Mouse (Mus musculus) naive thymus-derived CD4-positive, alpha-beta T cell, adult 2 months (primary cell): ENCODE measurements at regions not wholly inside any gene's neighbourhood (a gene's known extent, or its start where the extent isn't known, plus 50 kb on each side); places are given as distances from the start of the nearest gene placed in this dataset.
"Not testable (repeated sequence)": the region's sequence is repeated elsewhere in the genome, so short reads cannot be mapped to it uniquely, and the experiment has no call there.

Experiments used
- DNase-seq: peaks from one replicate; pipeline ENCODE4 v3.0.0-alpha.2; 2011; ENCODE audit warnings: low read depth

DNA sequence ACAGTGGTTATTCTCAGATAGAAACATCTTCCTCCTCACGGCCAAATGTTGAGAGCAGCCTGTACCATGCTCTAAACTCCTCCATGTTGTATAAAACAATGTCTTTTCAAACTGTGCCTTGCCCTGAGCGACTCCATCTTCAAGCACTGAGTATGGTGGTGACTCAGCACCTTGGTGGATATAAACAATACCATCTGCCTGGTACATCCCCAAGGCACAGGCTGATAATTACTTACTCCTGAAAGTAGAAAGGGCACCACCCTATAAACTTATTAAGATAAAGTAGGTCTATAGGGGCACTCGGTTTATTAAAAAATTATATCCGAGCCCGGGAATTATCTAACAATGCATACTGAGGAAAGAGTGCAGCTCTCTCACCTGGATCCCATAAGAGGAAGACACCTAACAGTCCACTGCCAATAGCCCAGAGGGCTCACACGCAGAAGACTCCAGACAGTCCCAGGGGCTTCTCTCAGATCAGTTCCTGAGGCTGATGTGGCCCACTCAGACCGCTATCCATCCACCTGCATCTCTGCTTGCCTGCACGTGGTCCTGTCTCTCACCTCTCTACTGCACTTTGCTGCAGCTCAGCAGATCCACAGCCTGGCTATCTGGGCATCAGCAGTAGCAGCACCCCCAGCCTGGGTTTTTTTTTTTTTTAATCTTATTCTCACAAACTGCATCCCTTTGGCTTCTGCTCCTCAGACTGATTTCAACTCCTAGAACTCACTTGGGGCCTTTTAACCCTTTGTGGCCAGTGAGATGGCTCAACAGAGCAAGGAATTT lies 109.7 kb upstream of the Dlg1 start:
- DNase-seq = no peak

DNA sequence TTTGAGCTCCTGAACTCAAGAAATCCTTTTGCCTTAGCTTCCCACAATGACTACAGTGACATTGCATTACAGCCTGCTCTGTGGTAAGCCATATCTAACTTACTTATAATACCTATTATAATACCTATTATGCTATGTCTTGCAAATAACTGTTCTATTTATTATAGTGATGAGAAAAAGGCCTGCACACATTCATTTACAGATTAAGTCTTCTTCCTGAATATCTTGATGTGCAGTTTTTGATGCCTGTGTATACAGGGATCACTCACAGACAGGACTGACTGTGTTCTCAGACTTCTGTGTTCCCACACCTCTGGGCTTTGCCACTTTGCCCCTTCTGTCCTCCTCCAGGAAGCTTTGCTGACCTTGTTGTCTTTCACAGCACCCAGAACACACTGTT lies 102.8 kb upstream of the Dlg1 start:
- DNase-seq = no peak

DNA sequence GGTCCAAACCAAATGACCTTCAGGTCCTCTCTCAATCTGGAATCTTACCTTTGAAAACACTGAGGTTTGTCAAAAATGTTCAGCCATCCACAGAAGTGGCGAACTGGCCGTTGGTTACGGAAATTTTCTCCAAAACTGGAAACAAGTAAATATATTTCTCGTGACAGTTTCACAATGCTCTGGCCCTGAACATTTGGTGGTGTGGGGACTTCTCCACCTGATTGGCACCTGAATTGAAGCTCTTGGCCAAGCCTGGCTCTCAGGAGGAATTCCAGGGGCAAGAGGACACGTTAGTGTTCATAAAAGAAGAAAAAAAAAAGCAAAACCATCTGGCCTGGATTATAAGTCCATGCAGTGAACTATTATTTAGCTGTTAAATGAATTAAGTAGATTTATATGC lies 98.3 kb upstream of the Dlg1 start:
- no peak for DNase-seq

DNA sequence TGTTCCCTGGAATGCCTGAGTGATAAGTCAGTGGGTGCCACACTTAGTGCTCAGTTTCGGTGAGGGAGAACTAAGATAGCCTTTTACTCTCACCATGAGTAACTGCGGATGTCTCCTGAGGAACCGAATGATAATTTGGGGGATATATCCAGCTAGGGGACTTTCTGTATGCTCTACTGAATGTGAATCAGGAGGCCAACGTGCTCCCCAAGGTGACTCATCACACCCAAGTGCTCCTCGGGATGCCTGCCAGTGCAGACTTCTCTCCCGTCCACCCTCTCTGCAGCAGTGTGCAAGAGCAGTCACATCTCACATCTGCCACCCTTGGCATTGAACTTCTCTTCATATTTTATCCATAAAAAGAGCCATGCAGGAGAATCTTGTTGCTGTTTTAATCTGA lies 94.9 kb upstream of the Dlg1 start:
- DNase-seq = no peak

DNA sequence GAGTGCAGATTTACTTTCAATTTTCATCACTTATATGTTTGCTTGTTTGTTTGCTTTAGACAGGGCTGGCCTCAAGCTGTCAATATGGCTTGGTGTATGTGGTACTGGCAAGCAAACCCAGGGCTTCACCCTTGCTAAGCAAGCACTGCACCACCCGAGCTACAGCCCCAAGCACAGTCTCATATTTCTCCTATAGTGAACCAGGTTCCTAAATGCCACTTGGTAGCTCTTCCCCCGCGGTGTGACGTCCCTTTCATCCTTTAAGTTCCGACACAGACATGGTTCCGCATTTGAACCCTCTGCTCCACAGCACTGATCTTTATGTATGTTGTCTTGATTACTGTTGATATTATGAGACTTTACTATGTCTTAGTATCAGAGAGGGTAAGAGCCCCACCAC lies 93.4 kb upstream of the Dlg1 start:
- no peak for DNase-seq

DNA sequence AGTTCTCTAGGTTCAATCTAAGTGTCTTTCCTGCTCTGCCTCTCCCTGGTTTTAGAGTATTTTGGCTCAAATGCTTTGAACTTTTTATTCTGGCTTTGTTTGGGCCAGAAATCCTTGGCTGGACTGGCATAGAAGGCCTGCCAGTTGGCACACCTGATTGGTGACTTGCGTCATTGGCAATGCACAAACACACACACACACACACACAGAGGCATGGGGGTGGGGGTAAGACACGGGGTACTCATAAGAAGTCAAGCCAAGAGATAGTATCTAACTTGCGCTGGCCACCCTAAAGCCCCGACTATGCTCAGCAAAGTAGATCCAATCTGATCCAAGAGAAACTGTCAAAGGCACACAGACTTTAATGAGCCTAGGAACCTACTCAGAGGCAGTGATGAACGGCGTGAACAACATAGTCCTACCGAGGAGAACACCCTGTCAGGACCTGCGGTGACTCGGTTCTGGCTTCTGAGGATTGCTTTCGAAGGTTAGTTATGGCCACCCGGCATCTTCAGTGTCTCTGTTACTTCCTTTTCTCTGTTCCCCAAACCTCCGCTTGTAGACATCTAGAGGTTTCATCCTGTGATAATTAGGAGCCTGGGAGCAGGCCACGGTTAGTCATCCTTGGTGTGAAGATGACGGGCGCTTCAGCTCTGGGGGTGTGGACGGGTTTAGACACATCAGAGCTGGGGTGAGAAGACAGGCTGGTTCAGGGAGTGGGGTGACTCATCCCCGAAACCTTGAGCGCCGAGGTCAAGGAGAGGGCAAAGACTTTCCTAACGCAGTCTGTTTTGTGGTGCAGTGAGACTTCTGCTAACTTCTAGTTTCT lies 92.7 kb upstream of the Dlg1 start:
- DNase-seq = no peak

DNA sequence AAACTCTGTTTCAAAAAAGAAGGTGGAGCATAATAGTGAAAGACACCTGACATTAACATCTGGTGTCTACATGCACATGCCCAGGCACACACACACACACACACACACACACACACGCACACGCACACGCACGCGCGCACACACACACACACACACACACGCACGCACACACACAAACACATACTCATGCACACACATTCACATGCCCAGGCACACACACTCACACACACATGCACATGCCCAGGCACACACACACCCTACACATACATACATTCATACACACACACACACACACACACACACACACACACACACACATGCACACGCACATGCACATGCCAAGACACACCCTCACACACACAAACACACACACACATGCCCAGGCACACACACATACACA lies 89.4 kb upstream of the Dlg1 start:
- not testable (repeated sequence) for DNase-seq

DNA sequence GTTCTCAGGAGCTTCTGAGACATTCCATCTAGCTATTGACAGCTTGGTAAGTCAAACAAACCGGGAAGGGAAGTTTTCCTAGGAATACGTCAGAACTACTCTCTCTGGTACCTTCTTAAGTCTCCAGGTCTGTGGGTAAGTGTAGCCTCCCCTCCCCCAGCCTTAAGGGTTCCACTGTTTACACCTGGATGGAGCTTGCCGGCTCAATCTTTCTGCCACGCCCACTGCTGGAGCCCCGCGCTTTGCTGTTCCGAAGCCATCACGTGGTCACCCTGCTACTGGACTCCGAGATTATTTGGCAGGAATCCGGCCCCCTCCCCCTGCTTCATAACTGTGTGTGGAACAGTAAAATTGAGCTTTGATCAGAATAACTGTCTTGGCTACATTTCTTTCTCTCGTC lies 87.6 kb upstream of the Dlg1 start:
- not testable (repeated sequence) for DNase-seq

DNA sequence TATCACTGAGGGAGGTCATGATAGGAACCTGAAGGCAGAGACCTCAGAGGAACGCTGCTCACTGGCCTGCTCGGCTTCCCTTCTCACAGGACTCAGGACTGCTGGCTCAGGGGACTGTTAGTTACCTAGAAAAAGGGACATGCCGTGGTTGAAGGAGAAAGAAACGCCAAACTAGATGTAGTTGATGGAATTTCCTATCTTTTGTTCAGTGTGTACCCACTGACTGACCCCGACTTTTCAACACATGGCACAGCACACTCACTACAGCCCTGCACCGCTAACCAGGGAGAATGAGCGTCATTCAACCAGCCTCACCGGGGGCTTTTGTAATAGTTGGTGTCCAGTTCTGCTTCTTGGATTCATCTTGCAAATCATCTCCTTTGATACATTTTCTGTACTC lies 86.8 kb upstream of the Dlg1 start:
- no peak for DNase-seq

DNA sequence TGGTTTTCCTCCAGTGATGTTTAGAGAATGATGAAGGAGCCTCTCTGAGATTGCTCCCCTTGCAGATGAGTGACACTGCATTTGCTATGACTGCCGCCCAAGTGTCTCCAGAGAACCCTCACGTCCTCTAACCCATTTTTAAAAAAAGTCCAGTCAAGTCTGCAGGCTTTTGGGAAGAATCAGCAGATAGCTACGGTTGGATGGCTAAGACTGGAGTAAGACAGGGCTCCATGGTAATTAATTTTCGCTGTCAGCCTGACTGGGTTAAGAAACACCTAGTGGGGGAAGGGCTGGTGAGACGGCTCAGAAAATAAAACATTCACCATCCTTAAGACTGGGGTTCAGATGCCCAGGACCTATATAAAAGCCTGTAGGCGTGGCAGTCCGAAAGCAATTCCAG lies 85.9 kb upstream of the Dlg1 start:
- no peak for DNase-seq

DNA sequence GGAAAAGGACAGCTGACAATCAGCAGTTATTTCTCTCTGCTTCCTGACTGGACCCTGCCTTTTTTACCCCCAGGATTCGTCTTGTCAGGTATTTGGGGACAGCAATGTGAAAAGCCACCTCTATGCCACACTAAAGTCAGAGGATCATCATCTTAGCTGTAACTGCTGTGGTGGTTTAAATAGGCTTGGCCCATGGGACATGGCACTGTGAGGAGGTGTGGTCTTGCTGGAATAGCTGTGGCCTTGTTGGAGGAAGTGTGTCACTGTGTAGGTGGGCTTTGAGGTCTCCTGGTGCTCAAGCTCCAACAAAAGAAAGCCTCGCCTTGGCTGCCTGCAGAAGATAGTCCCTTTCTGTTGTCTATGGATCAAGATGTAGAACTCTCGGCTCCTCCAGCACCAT lies 83.9 kb upstream of the Dlg1 start:
- DNase-seq = no peak

DNA sequence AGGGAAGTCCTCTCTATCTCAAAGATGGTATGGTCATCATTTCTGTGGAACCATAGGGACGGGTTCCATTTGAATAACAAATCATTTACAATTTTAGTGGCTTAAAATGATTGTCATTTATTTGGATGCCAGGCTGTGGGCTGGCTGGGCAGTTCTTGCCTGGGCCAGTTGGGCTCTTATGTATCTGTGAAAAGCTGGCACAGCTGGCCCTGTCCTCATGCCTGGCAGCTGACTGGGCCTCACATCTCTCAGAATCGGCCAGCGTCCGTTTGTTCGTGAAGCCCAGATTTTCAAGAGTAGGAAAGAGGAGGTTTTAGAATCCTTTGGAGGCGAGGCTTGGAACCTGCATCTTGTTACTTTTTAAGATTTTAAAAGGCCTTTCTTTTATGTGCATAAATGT lies 82.5 kb upstream of the Dlg1 start:
- DNase-seq = no peak

DNA sequence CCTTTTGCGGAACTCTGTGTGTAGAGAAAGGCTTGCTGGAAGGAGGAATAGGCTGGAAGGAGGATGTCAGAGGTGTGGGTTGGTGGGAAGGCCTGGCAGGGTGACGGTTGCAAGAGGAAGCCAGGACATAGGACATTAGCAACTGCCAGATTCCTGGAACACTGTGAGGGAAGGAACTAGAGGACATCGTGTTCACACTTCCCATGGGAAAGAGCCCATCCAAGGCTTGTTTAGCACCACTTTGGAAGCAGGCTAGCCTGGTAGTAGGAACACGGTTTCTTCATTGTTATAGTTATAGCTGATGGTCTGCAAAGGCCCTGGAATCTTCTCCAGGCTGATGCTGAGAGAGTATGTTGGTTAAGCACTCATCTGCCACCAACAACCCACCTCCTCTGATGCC lies 80.4 kb upstream of the Dlg1 start:
- DNase-seq = no peak

DNA sequence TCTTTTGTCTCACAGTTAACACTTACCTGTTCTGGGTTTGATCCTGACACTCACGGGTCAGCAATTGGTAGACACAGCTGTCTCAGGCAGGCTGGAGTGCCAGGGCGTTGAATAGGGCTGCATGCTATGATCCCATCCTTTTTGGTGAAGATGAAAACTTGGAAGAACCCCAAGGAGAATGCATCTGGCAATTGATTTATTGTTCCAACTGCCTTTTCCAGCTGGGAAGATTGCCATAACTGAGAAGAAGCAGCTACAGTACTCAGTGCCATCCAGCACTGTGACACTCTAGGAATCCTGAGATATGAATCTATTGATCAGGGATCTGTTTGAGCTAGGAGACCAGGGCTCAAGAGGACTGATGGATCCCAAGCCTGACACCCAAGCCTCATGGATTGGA lies 79.6 kb upstream of the Dlg1 start:
- no peak for DNase-seq

DNA sequence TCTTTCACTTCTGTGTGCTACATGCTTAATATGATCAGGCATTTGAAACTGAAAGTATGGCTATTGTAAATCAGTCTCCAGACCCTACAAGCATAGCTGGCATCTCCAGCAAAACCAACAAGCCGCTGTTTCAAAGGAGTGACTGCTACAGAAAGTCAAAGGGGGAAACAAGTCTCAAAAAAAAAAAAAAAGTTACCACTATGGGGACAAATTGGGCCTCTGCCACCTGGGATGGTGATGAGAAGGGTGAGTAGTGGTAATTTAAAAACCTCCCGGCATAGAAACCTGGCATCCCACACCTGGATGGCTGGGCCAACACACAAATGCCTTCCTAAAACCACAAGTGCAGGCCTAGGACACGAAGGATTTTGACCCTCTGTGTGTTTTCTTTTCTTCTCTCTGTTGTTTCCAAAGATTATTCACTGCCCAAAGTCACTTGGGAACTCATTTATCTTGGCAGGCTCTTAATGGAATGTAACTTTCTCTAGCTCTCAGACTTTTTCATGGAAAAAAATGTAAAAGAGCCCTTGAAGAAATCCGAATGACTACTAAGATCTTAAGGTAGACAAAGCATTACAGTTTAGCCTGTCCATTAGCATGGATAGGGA lies 78.9 kb upstream of the Dlg1 start:
- DNase-seq = no peak

DNA sequence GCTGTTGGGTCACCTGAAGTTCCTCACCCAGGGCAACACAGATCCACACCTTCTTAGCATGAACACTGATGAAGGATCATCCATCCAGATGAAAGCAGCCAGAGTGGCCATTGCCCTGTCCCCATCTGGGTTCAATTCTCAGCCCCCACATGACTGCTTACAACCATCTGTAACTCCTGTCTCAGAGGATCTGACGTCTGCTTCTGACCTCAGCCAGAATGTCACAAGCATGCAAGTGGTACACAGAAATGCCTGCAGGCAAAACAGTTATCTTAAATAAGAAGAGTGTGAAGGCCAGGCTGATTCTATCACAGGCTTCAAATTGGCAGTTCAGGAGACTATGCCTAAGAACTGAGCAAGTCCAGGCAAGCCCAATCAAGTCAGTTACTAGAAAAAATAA lies 76.2 kb upstream of the Dlg1 start:
- DNase-seq = no peak

DNA sequence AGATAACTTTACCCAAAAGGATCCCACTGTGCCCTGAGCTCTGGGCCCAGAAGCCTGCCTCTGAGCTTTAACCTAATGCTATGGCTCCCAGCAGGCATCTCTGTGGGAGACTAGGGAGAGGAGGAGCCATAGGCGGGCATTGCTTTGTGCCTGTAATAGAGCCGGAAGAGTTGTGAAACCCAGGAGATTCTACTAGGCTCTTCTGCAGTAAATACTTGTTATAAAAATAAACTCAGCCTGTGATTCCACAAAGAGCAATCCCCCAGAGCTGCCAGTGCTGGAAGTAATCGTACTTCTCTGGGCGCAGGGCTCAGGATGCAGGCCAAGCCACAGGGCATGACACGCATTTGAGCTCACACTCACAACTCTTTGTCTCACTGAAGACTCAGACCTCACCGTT lies 73.7 kb upstream of the Dlg1 start:
- no peak for DNase-seq

DNA sequence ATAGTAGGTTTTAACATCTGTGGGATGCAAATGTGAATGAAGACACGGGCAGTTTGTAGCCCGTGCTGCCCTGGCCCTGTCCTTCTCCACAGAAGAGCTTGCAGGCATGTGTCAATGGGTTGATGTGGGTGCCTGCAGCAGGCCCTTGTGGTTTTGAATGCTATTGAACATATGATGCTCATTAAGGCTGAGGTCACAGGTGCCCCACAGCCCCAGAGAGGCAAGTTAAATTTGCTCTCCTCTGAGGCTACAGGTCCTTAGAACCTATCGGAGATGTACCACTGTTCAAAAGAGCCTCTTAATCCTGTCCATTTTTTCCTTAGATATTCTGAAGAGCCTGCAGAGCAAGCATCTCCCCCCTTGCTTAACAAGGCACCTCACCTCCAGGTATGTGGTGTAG lies 71.7 kb upstream of the Dlg1 start:
- DNase-seq = no peak

DNA sequence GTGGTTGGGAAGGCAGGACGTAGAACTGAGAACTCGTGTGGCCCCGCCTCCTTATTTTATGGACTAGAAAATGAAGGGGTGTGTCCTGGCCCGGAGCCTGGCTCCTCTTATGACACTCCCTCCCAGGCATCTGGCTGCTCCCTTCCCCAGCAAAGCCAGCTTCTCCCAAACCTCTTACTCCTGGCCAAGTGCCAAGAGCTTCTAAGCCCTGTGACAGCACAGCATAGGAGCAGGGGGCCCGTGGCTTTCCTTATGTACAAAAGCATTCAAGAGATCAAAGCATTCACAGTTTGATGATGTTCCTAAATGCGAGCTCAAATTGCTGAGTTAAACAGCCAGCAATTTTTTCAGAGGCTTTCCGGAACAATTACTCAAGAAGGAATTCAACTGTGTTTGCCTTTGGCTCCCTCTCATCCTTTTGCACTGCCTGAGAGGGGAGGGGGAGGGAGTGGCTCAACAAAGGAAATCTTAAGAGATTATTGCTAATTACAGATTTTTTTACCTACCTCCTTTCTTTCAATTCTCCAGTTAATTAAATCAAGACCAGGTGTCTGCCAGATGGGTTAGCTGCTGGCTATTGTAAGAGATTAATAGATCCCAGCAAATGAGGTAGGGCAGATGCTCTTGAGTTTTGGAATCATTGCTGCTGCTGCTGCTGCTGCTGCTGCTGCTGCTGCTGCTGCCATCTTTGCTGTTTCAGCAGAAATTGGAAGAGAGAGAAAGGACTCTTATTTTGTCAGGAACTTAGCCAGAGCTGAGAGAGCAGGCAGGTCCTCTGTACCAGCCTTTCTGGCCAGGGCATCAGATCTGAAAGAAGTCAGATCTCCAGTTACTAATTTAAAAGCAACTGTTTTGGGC lies 71.0 kb upstream of the Dlg1 start:
- no peak for DNase-seq

DNA sequence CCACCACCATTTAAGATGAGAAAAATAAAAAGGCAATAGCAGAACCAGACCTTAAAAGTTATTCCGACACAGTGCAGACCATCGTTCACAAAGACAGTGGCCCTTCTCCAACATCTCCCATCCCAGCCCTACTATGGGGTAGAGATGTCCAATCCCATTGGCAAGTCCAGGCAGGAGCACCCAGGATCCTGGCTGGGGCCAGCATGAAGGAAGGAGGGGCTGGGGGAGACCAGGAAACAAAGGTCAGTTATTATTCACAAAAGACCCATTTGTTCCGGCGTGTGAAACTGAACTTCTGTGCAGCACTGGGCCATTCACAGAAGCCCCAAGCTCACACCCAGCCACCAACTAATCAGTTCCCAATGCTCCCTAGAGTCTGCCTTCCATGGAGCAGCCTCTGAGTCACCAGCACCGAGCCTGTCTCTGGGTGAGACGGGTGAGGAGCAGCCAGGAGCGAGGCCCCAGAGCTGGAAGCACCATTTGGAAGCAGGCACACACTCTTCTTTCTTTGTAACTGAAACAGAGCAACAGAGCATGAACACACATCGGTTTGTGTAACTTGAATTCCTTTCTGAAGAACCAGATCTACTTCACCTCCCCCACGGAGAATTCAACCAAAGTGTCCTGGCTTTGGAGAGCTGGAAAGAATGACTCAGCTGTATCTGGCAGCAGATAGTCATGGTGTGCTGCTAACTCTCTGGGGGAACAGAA lies 70.1 kb upstream of the Dlg1 start:
- no peak for DNase-seq

DNA sequence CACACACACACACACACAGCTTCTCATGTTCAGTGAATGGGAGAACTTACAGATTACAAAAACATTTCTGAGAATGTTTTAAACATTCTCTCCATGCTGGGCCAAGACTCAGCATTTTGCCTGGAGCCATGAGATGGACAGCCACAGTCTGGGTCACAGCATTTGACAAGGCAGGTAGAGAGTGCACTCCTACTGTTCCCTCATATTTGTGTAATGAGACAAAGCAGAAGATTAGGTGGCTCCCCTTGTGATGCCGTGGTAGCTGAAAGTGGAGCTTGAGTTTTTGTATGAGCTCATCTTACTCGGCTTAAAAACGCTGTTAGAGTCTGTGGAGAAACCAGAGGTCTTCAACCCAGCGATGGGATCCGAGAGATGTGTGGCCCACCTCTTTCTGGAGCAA lies 65.3 kb upstream of the Dlg1 start:
- DNase-seq = no peak
